Mouse (Mus musculus) mature B cell (primary cell): Measurements from ENCODE around the gene Pgghg.

Experiments used
- in situ Hi-C: fragments of 300-500 bp; cut with MboI; formaldehyde crosslinking; loops from 2 replicates; pipeline ENCODE4 v1.14.3; 2019

The Pgghg gene

GRCm38 (mm10) chr7:140990185-140990584, 49.0 kb downstream of the Pgghg start:
- in situ Hi-C loops, result no loop called here

DNA sequence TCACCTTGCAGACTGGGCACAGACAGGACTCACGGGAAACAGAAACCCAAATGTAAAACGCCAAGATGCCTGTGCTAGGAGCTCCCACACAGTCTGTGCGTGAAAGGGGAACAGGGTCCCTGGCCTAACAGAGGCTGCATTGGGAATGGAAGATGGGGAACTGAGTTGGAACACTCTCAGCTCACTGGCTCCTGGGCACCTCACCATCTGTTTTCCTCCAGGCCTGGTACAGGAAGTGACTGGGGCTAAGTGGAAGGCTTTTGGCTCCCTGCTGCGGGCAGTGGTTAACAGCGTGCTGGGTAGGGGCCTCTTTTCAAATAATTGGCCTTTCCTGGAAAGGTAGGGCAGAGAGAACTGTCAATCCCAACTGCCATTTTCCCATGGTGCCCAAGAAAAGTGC, 49.4 kb downstream of the Pgghg start:
- in situ Hi-C loops, result no loop called here

DNA sequence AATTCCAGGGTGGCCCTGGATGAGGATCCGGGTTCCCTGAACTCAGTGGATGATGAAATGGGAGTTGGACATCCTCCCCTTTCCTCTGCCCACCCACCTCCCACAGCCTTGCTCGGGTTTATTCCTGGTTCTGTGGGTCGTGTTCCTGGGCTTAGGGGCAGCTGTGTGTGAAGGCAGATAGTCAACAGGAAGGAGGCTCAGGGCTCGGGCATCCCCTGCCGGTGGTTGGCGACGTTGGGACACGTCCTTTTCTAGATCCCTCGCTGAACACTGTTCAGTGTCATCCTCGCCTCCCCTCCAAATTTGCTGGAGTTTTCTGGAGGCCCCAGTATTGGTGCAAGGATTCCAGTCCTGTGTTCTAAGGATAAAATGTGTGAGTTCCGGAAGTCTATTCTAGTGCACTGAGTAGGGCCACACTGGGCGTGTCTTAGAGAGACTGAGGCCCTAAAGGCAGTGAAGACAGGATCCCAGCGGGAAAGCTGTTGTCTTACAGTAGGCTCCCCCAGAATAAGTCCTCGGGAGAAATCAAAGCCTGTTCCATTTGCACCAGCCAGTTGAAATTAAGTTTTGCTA, 50.0 kb downstream of the Pgghg start:
- in situ Hi-C loops, result no loop called here
